Mouse (Mus musculus) myocyte (in vitro differentiated cells): ENCODE results near the gene Klrb1b.
A peak's percentile ranks its signal among the peaks of the same experiment; 100 is the strongest.

Source experiments
- CEBPB ChIP-seq: IDR thresholded peaks from 2 replicates; pipeline ENCODE4 v1.6.1; 2011; ENCODE audit warnings: mild to moderate bottlenecking, moderate library complexity; ENCODE audit not compliant: poor library complexity, insufficient read depth, severe bottlenecking
- E2F4 ChIP-seq: IDR thresholded peaks from one replicate; pipeline ENCODE4 v1.6.1; 2011; ENCODE audit warnings: mild to moderate bottlenecking, control low read depth, moderate library complexity; ENCODE audit not compliant: insufficient read depth
- MAX ChIP-seq: IDR thresholded peaks from one replicate; pipeline ENCODE4 v1.6.1; 2011; ENCODE audit warnings: low read depth, mild to moderate bottlenecking, control low read depth
- MYOD1 ChIP-seq, 3 experiments: IDR thresholded peaks; one replicate each; pipeline ENCODE4 v1.6.1; 2011; ENCODE audit warnings: control low read depth in 2 of 3, low read depth in 2 of 3, mild to moderate bottlenecking in 2 of 3, moderate library complexity in 1 of 3; ENCODE audit not compliant: insufficient read length in 2 of 3, control insufficient read depth in 1 of 3
- MYOG ChIP-seq, 3 experiments: IDR thresholded peaks; one replicate each; pipeline ENCODE4 v1.6.1; 2011; ENCODE audit warnings: control low read depth in 2 of 3, low read depth in 2 of 3, mild to moderate bottlenecking in 2 of 3; ENCODE audit not compliant: insufficient read length in 2 of 3, control insufficient read depth in 1 of 3, insufficient read depth in 1 of 3
- POLR2A ChIP-seq: IDR thresholded peaks from one replicate; pipeline ENCODE4 v1.6.1; 2011; ENCODE audit warnings: low read depth, mild to moderate bottlenecking, control low read depth, moderate library complexity; ENCODE audit not compliant: insufficient read length
- POLR2AphosphoS2 ChIP-seq: IDR thresholded peaks from one replicate; pipeline ENCODE4 v1.6.1; 2011; ENCODE audit warnings: low read depth, control low read depth; ENCODE audit not compliant: insufficient read length
- TCF12 ChIP-seq: IDR thresholded peaks from one replicate; pipeline ENCODE4 v1.6.1; 2011; ENCODE audit warnings: mild to moderate bottlenecking, control low read depth; ENCODE audit not compliant: poor library complexity, insufficient read depth, severe bottlenecking
- TCF3 ChIP-seq: IDR thresholded peaks from one replicate; pipeline ENCODE4 v1.6.1; 2011; ENCODE audit warnings: low read depth, control low read depth; ENCODE audit not compliant: insufficient read length

GRCm38 (mm10) chr6:128763736-128764523, 62.2 kb downstream of the Klrb1b start:
- TF ChIP-seq POLR2A (no peak), MYOD1 (IDR thresholded peaks at IDR 0.05; ENCODE audit: control insufficient read depth in 1 of 3, insufficient read length in 2 of 3, low read depth in 2 of 3) (no peak), TCF3 (no peak), POLR2AphosphoS2 (no peak), CEBPB (no peak), TCF12 (no peak), MAX (no peak), MYOG (IDR thresholded peaks at IDR 0.05; ENCODE audit: control insufficient read depth in 1 of 3, insufficient read depth in 1 of 3, insufficient read length in 2 of 3, low read depth in 2 of 3) (no peak), E2F4 (peak; percentile 55)
